Mouse (Mus musculus) neural tube, embryonic 15.5 days (tissue): ENCODE data around the gene Chp1. TPM values are rescaled to one million over a fixed set of nuclear protein-coding genes. Genes with fewer than 3 reads are reported as not detected.
"Not testable (repeated sequence)": the region's sequence is repeated elsewhere in the genome, so short reads cannot be mapped to it uniquely, and the experiment has no call there.

Experiments used
- ATAC-seq: fragments of 200-750 bp; cut with Nextera tagmentation; 2 replicates; pipeline ENCODE4 v1.8.0; 2017; ENCODE audit warnings: mild to moderate bottlenecking, moderate TSS enrichment, moderate library complexity; ENCODE audit not compliant: low FRiP score
- H3K27ac ChIP-seq: fragments of 300-500 bp; sonication (generic); replicated peaks from 2 replicates; pipeline ENCODE4 v1.5.1; 2015; ENCODE audit warnings: mild to moderate bottlenecking, inconsistent platforms
- H3K27me3 ChIP-seq: fragments of 300-500 bp; sonication (generic); replicated peaks from 2 replicates; pipeline ENCODE4 v1.6.1; 2015; ENCODE audit warnings: inconsistent platforms
- H3K36me3 ChIP-seq: fragments of 300-500 bp; sonication (generic); 2 replicates; pipeline ENCODE4 v1.6.1; 2015; ENCODE audit warnings: inconsistent platforms
- H3K4me1 ChIP-seq: fragments of 300-500 bp; sonication (generic); 2 replicates; pipeline ENCODE4 v1.6.1; 2015; ENCODE audit warnings: inconsistent platforms
- H3K4me2 ChIP-seq: fragments of 300-500 bp; sonication (generic); 2 replicates; pipeline ENCODE4 v1.6.1; 2015; ENCODE audit warnings: inconsistent platforms, mild to moderate bottlenecking, moderate library complexity
- H3K4me3 ChIP-seq: fragments of 300-500 bp; sonication (generic); replicated peaks from 2 replicates; pipeline ENCODE4 v1.5.1; 2015; ENCODE audit warnings: mild to moderate bottlenecking, inconsistent platforms
- H3K9ac ChIP-seq: fragments of 300-500 bp; sonication (generic); replicated peaks from 2 replicates; pipeline ENCODE4 v1.6.1; 2015; ENCODE audit warnings: mild to moderate bottlenecking, inconsistent platforms
- H3K9me3 ChIP-seq: fragments of 300-500 bp; sonication (generic); replicated peaks from 2 replicates; pipeline ENCODE4 v1.6.1; 2016; ENCODE audit warnings: inconsistent platforms
- WGBS: fragments of 180-500 bp; shearing (Covaris S2); methylation state at CpG from one replicate; pipeline ENCODE4 v1.1.7; 2015; ENCODE audit warnings: mixed read lengths; 5-methylcytosine and 5-hydroxymethylcytosine counted together
- polyA plus RNA-seq: library from polyadenylated mRNA; unstranded; fragments of >200 nt; fragmentation: Nextera tagmentation; extraction: Ambion mirVana; gene quantifications from 2 replicates; pipeline ENCODE4 v1.2.1, GENCODE M21; 2015

Chp1 gene
- polyA plus RNA-seq, 1 experiment from 2014 or later, result 52.0 TPM

- no peaks in the 10 kb centered on the region for H3K4me1 ChIP-seq
- H3K4me3 ChIP-seq, result no peak overlapping the region
- H3K27me3 ChIP-seq, result no peaks in the 10 kb centered on the region
- H3K9ac ChIP-seq, result no peak overlapping the region
- no peak overlapping the region for H3K27ac ChIP-seq
- no peak for ATAC-seq
- no peak overlapping the region for H3K4me2 ChIP-seq
- WGBS, result 88% methylated on average over 1 of the region's 1 CpGs
- H3K36me3 ChIP-seq, result peaks cover 36% of the 10 kb centered on the region
- H3K9me3 ChIP-seq, result no peaks in the 10 kb centered on the region
These were observed 25.0 kb downstream of the Chp1 start for GRCm38 (mm10) chr2:119572471-119572870.

GRCm38 (mm10) chr2:119581571-119581970, 34.1 kb downstream of the Chp1 start:
- H3K9ac ChIP-seq, result no peak overlapping the region
- 96% methylated on average over 3 of the region's 3 CpGs for WGBS
- no peak overlapping the region for H3K4me2 ChIP-seq
- peaks cover 22% of the 10 kb centered on the region; the same call in 1 of the 2 replicates for H3K36me3 ChIP-seq
- H3K4me3 ChIP-seq, result no peak overlapping the region
- no peak overlapping the region for H3K27ac ChIP-seq
- H3K27me3 ChIP-seq, result no peaks in the 10 kb centered on the region
- no peaks in the 10 kb centered on the region for H3K9me3 ChIP-seq
- no peaks in the 10 kb centered on the region for H3K4me1 ChIP-seq
- ATAC-seq, result no peak

GRCm38 (mm10) chr2:119583439-119583838, 35.9 kb downstream of the Chp1 start:
- Histone ChIP-seq H3K27ac (no peak overlapping the region), H3K4me3 (no peak overlapping the region), H3K9me3 (no peaks in the 10 kb centered on the region), H3K4me1 (no peaks in the 10 kb centered on the region), H3K4me2 (no peak overlapping the region), H3K36me3 (peaks cover 14% of the 10 kb centered on the region; the same call in 1 of the 2 replicates), H3K9ac (no peak overlapping the region), H3K27me3 (no peaks in the 10 kb centered on the region)
- no peak for ATAC-seq
- WGBS, result 64% methylated on average over 2 of the region's 2 CpGs

GRCm38 (mm10) chr2:119584282-119584681, 36.8 kb downstream of the Chp1 start:
- 94% methylated on average over 8 of the region's 8 CpGs for WGBS
- Histone ChIP-seq H3K36me3 (peaks cover 12% of the 10 kb centered on the region; the same call in 1 of the 2 replicates), H3K9ac (no peak overlapping the region), H3K4me1 (no peaks in the 10 kb centered on the region), H3K27me3 (no peaks in the 10 kb centered on the region), H3K4me3 (no peak overlapping the region), H3K4me2 (no peak overlapping the region), H3K27ac (no peak overlapping the region), H3K9me3 (no peaks in the 10 kb centered on the region)
- ATAC-seq, result no peak

GRCm38 (mm10) chr2:119587383-119587782, 39.9 kb downstream of the Chp1 start:
- no peak for ATAC-seq
- Histone ChIP-seq H3K4me3 (no peak overlapping the region), H3K9ac (no peak overlapping the region), H3K27ac (no peak overlapping the region), H3K4me2 (no peak overlapping the region), H3K27me3 (no peaks in the 10 kb centered on the region), H3K9me3 (no peaks in the 10 kb centered on the region), H3K36me3 (peaks cover 9% of the 10 kb centered on the region), H3K4me1 (no peaks in the 10 kb centered on the region)
- WGBS, result 17% methylated on average over 4 of the region's 4 CpGs

GRCm38 (mm10) chr2:119591247-119591646, 43.8 kb downstream of the Chp1 start:
- H3K27me3 ChIP-seq, result no peaks in the 10 kb centered on the region
- no peak for ATAC-seq
- no peaks in the 10 kb centered on the region for H3K9me3 ChIP-seq
- H3K4me3 ChIP-seq, result no peak overlapping the region
- H3K4me1 ChIP-seq, result peaks cover 18% of the 10 kb centered on the region
- H3K4me2 ChIP-seq, result no peak overlapping the region
- peaks cover 6% of the 10 kb centered on the region for H3K36me3 ChIP-seq
- no peak overlapping the region for H3K9ac ChIP-seq
- WGBS, result 95% methylated on average over 3 of the region's 3 CpGs
- H3K27ac ChIP-seq, result no peak overlapping the region

GRCm38 (mm10) chr2:119593765-119594112, 46.2 kb downstream of the Chp1 start:
- WGBS, result 7% methylated on average over 7 of the region's 7 CpGs
- Histone ChIP-seq H3K36me3 (peaks cover 25% of the 10 kb centered on the region), H3K9me3 (no peaks in the 10 kb centered on the region), H3K4me2 (peak overlapping the region; percentile 59), H3K27ac (peak overlapping the region; percentile 82), H3K9ac (0 out of 2 replicates have a peak overlapping the region, but pooled peaks have one; percentile 8), H3K4me1 (peaks cover 35% of the 10 kb centered on the region), H3K27me3 (no peaks in the 10 kb centered on the region), H3K4me3 (peak overlapping the region; percentile 92)
- ATAC-seq, result peak; percentile 15; the same call in 1 of the 2 replicates

GRCm38 (mm10) chr2:119594113-119594981, 46.9 kb downstream of the Chp1 start:
- peak overlapping the region; percentile 82 for H3K27ac ChIP-seq
- H3K9me3 ChIP-seq, result no peaks in the 10 kb centered on the region
- peaks cover 36% of the 10 kb centered on the region for H3K4me1 ChIP-seq
- peaks cover 30% of the 10 kb centered on the region for H3K36me3 ChIP-seq
- H3K9ac ChIP-seq, result peak overlapping the region; percentile 77
- ATAC-seq, result peak; percentile 99
- WGBS, result under 1% methylated on average over 61 of the region's 61 CpGs
- peak overlapping the region; percentile 59 for H3K4me2 ChIP-seq
- no peaks in the 10 kb centered on the region for H3K27me3 ChIP-seq
- H3K4me3 ChIP-seq, result peak overlapping the region; percentile 92

- H3K9ac ChIP-seq, result peak overlapping the region; percentile 77; the same call in 1 of the 2 replicates
- H3K27ac ChIP-seq, result no peak overlapping the region
- 51% methylated on average over 4 of the region's 4 CpGs for WGBS
- H3K4me3 ChIP-seq, result peak overlapping the region; percentile 92
- ATAC-seq, result no peak
- H3K9me3 ChIP-seq, result no peaks in the 10 kb centered on the region
- peaks cover 38% of the 10 kb centered on the region for H3K4me1 ChIP-seq
- H3K36me3 ChIP-seq, result peaks cover 37% of the 10 kb centered on the region
- H3K4me2 ChIP-seq, result peak overlapping the region; percentile 59
- no peaks in the 10 kb centered on the region for H3K27me3 ChIP-seq
These were observed 47.8 kb downstream of the Chp1 start for GRCm38 (mm10) chr2:119595308-119595707.

GRCm38 (mm10) chr2:119596781-119597330, 49.4 kb downstream of the Chp1 start:
- Histone ChIP-seq H3K4me1 (peaks cover 50% of the 10 kb centered on the region), H3K9ac (no peak overlapping the region), H3K4me2 (no peak overlapping the region), H3K27me3 (no peaks in the 10 kb centered on the region), H3K4me3 (no peak overlapping the region), H3K36me3 (peaks cover 36% of the 10 kb centered on the region), H3K27ac (no peak overlapping the region), H3K9me3 (no peaks in the 10 kb centered on the region)
- ATAC-seq, result no peak
- WGBS, result 96% methylated on average over 8 of the region's 8 CpGs

GRCm38 (mm10) chr2:119601027-119601426, 53.5 kb downstream of the Chp1 start:
- no peaks in the 10 kb centered on the region for H3K27me3 ChIP-seq
- H3K27ac ChIP-seq, result no peak overlapping the region
- H3K36me3 ChIP-seq, result peaks cover 51% of the 10 kb centered on the region
- no peak overlapping the region for H3K9ac ChIP-seq
- no peak for ATAC-seq
- H3K4me1 ChIP-seq, result peaks cover 39% of the 10 kb centered on the region
- no peaks in the 10 kb centered on the region for H3K9me3 ChIP-seq
- 78% methylated on average over 4 of the region's 4 CpGs for WGBS
- H3K4me2 ChIP-seq, result no peak overlapping the region
- H3K4me3 ChIP-seq, result no peak overlapping the region

- Histone ChIP-seq H3K36me3 (peaks cover 47% of the 10 kb centered on the region), H3K4me1 (peaks cover 35% of the 10 kb centered on the region)
- not testable (repeated sequence) for H3K27ac ChIP-seq, H3K4me3 ChIP-seq, ATAC-seq, H3K9ac ChIP-seq, H3K4me2 ChIP-seq, H3K9me3 ChIP-seq, H3K27me3 ChIP-seq
- 54% methylated on average over 3 of the region's 3 CpGs for WGBS
These were observed 54.1 kb downstream of the Chp1 start for GRCm38 (mm10) chr2:119601575-119601974.
